Mouse (Mus musculus): Measurements from ENCODE around the gene Gcc2.

GRCm38 (mm10) chr10:58310791-58311190, 55.5 kb downstream of the Gcc2 start:
- TF ChIP-seq GATA1 (IDR thresholded peaks at IDR 0.05; ENCODE audit: borderline replicate concordance, low read length) = no peak
- TF ChIP-seq FLI1 (IDR thresholded peaks at IDR 0.05; ENCODE audit: low read length) = no peak
